Mouse (Mus musculus) embryonic facial prominence, embryonic 15.5 days (tissue): ENCODE measurements at regions not wholly inside any gene's neighbourhood (a gene's known extent, or its start where the extent isn't known, plus 50 kb on each side); places are given as distances from the start of the nearest gene placed in this dataset. TPM values are rescaled to one million over a fixed set of nuclear protein-coding genes. Genes with fewer than 3 reads are reported as not detected.

ENCODE experiments used
- ATAC-seq: fragments of 200-750 bp; cut with Nextera tagmentation; 2 replicates; pipeline ENCODE4 v1.8.0; 2017; ENCODE audit warnings: low read depth, moderate TSS enrichment; ENCODE audit not compliant: insufficient number of reproducible peaks, low FRiP score, low TSS enrichment
- H3K27ac ChIP-seq: fragments of 300-500 bp; sonication (generic); replicated peaks from 2 replicates; pipeline ENCODE4 v1.5.1; 2015; ENCODE audit warnings: mild to moderate bottlenecking, inconsistent platforms
- H3K27me3 ChIP-seq: fragments of 300-500 bp; sonication (generic); 2 replicates; pipeline ENCODE4 v1.6.1; 2015; ENCODE audit warnings: inconsistent platforms
- H3K36me3 ChIP-seq: fragments of 300-500 bp; sonication (generic); 2 replicates; pipeline ENCODE4 v1.6.1; 2015; ENCODE audit warnings: mild to moderate bottlenecking, inconsistent platforms
- H3K4me1 ChIP-seq: fragments of 300-500 bp; sonication (generic); 2 replicates; pipeline ENCODE4 v1.6.1; 2015; ENCODE audit warnings: inconsistent platforms
- H3K4me2 ChIP-seq: fragments of 300-500 bp; sonication (generic); replicated peaks from 2 replicates; pipeline ENCODE4 v1.6.1; 2015; ENCODE audit warnings: mild to moderate bottlenecking, inconsistent platforms
- H3K4me3 ChIP-seq: fragments of 300-500 bp; sonication (generic); replicated peaks from 2 replicates; pipeline ENCODE4 v1.5.1; 2015; ENCODE audit warnings: mild to moderate bottlenecking, inconsistent platforms
- H3K9ac ChIP-seq: fragments of 300-500 bp; sonication (generic); 2 replicates; pipeline ENCODE4 v1.6.1; 2015; ENCODE audit warnings: inconsistent platforms
- H3K9me3 ChIP-seq: fragments of 300-500 bp; sonication (generic); replicated peaks from 2 replicates; pipeline ENCODE4 v1.6.1; 2016; ENCODE audit warnings: inconsistent platforms
- WGBS: fragments of 180-500 bp; shearing (Covaris S2); methylation state at CpG from one replicate; pipeline ENCODE4 v1.1.7; 2015; 5-methylcytosine and 5-hydroxymethylcytosine counted together
- microRNA-seq: library from miRNA; unstranded; fragments of <30 nt; microRNA quantifications from one replicate; pipeline ENCODE4, GENCODE M21; 2016; ENCODE audit warnings: borderline number of aligned reads

DNA sequence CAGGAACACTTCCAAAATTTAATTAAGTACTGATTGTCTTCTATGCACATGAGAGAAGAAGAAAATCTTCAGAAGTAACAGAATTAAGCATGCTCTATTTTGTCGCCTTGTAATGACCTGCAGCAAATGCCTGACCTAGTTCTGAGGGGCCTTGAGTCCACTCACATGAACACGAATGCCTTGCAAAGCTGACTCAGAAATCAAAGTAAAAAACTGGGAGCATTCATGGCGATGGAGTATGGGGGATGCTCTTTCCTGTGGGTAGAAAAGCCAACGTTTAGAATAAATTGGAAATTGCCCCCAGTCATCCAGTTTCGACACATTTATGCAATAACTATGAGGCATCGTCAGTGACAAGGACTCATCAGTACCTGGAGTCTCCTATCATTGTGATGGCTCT lies 779.1 kb downstream of the Bcl11a start:
- no peaks in the 10 kb centered on the region for H3K36me3 ChIP-seq
- no peak overlapping the region for H3K4me2 ChIP-seq
- 72% methylated on average over 6 of the region's 6 CpGs for WGBS
- no peak for ATAC-seq
- no peak overlapping the region for H3K9ac ChIP-seq
- H3K27ac ChIP-seq = no peak overlapping the region
- H3K4me3 ChIP-seq = no peak overlapping the region
- H3K4me1 ChIP-seq = no peaks in the 10 kb centered on the region
- H3K9me3 ChIP-seq = no peaks in the 10 kb centered on the region
- H3K27me3 ChIP-seq = no peaks in the 10 kb centered on the region

DNA sequence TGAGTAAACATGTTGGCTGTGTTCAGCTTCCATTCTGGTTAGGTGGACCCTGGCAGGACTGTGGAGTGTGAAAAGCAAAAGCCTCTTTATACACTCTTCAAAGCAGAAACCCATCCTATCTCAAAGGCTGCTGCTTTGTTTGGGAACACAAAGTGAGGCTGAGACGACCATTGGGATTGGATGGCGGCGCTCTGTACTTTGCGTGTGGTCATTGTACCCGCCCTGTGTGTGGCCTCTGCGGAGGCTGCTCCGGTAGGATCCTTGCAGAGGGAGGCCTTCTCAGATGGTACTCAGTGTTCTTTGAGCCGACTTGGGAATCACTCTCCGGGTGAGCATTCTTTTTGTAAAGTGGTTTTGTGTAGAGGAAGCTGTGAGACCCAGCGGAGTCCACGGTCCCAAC lies 786.8 kb downstream of the Bcl11a start:
- ATAC-seq = no peak
- Histone ChIP-seq H3K4me1 (no peaks in the 10 kb centered on the region), H3K9me3 (no peaks in the 10 kb centered on the region), H3K4me3 (no peak overlapping the region), H3K9ac (no peak overlapping the region), H3K27me3 (no peaks in the 10 kb centered on the region), H3K4me2 (no peak overlapping the region), H3K36me3 (no peaks in the 10 kb centered on the region), H3K27ac (no peak overlapping the region)
- 77% methylated on average over 11 of the region's 11 CpGs for WGBS

DNA sequence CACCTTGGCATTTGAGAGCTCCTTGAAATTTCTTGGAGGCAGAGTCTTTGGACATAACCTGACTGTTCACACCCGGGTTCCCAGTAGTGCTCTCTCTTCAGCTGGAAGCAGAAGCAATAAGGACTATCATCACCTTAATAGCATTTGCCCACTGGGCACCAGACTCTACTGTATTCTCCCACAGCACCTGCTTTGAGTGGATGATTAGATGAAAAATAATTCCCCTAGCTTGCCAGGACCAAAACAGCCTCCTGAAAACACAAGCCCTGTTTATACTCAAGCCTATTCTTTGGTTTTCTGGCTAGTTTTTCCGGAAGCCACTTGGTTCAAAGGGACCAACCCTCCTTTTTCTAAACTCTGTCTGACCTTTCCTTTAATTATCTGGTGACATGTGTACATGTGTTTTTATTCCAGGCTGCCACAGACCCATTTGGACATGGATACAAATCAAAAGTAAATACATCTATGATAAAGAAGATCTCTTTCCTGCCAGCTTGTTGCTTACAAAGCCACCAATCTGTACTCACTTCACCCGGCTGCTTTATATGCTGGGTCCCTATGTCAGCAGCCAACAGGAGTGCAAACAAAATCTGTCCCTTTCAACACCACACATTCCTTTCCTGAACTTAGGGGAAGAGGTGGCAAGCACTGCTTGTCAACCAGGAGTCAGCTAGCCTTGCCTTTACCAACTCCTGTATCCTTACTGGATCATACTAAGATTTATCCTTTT lies 787.4 kb downstream of the Bcl11a start:
- Histone ChIP-seq H3K9me3 (no peaks in the 10 kb centered on the region), H3K4me1 (no peaks in the 10 kb centered on the region), H3K9ac (no peak overlapping the region), H3K4me2 (no peak overlapping the region), H3K27ac (no peak overlapping the region), H3K36me3 (no peaks in the 10 kb centered on the region), H3K27me3 (no peaks in the 10 kb centered on the region), H3K4me3 (no peak overlapping the region)
- ATAC-seq = no peak
- WGBS = 57% methylated on average over 3 of the region's 3 CpGs

Small RNAs in the stretch of these regions (microRNA-seq; reads per million reads assigned to microRNA genes)
- not detected for gene Gm25507
